Mouse (Mus musculus): Measurements from ENCODE around the gene Coq10b. TPM values are rescaled to one million over a fixed set of nuclear protein-coding genes. Genes with fewer than 3 reads are reported as not detected.

Coq10b gene
- polyA plus RNA-seq, 1 experiment from 2014 or later, result 24.4 TPM

- Histone ChIP-seq H3K9me3 (ENCODE audit: low read length) (no peaks in the 10 kb centered on the region), H3K36me3 (replicated peaks; ENCODE audit: insufficient read depth, low read length) (no peaks in the 10 kb centered on the region), H3K9ac (replicated peaks) (no peak overlapping the region), H3K4me3 (ENCODE audit: low read depth, low read length) (no peak overlapping the region), H3K4me2 (ENCODE audit: low read depth, low read length) (no peak overlapping the region), H3K27ac (ENCODE audit: low read depth) (no peak overlapping the region), H3K27me3 (ENCODE audit: insufficient read depth, low read length) (no peaks in the 10 kb centered on the region), H3K4me1 (ENCODE audit: insufficient read depth) (peaks cover 11% of the 10 kb centered on the region)
- no peak for TF ChIP-seq CTCF (IDR thresholded peaks at IDR 0.05; ENCODE audit: low read depth)
- TF ChIP-seq EP300 (IDR thresholded peaks at IDR 0.05; ENCODE audit: low read depth), result 0 out of 2 replicates have a peak, but pooled peaks have one; percentile 27
- ATAC-seq, result no peak
- no peak for DNase-seq
These were observed 21.4 kb upstream of the Coq10b start for GRCm38 (mm10) chr1:55031026-55031779.

DNA sequence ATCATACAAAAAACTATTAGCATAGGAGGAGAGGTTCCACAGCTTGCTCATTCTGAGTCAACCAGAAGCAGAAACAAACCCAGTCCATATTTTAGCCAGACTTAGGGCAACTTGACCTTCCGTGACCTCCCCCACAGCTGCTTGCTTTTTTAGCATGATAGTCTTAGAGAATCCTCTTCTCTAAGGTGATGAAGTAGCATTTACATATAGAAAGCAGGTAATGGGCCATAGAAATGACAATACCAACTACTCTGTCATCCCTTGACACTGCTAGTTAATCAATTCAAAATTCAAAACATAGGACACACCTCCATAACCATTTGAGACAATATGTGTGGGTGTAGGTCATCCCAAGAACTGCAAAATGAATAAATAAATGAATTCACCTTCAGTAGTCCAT is 12.6 kb upstream of the Coq10b start:
- Histone ChIP-seq H3K4me3 (ENCODE audit: low read depth, low read length) (no peak overlapping the region), H3K9ac (replicated peaks) (no peak overlapping the region), H3K4me1 (ENCODE audit: insufficient read depth) (no peaks in the 10 kb centered on the region), H3K9me3 (ENCODE audit: low read length) (peaks cover 8% of the 10 kb centered on the region), H3K27ac (ENCODE audit: low read depth) (no peak overlapping the region), H3K36me3 (replicated peaks; ENCODE audit: insufficient read depth, low read length) (no peaks in the 10 kb centered on the region), H3K4me2 (ENCODE audit: low read depth, low read length) (no peak overlapping the region), H3K27me3 (ENCODE audit: insufficient read depth, low read length) (no peaks in the 10 kb centered on the region)
- no peak for DNase-seq
- WGBS (ENCODE audit: insufficient replicate concordance), result 87% methylated on average over 1 of the region's 1 CpGs
- ATAC-seq, result no peak
- no peak for TF ChIP-seq EP300 (IDR thresholded peaks at IDR 0.05; ENCODE audit: low read depth)
- TF ChIP-seq CTCF (IDR thresholded peaks at IDR 0.05; ENCODE audit: low read depth), result no peak

- 82% methylated on average over 4 of the region's 4 CpGs for WGBS (ENCODE audit: insufficient replicate concordance)
- H3K4me1 ChIP-seq (ENCODE audit: insufficient read depth), result no peaks in the 10 kb centered on the region
- H3K36me3 ChIP-seq (replicated peaks; ENCODE audit: insufficient read depth, low read length), result no peaks in the 10 kb centered on the region
- no peak overlapping the region for H3K4me2 ChIP-seq (ENCODE audit: low read depth, low read length)
- no peak overlapping the region for H3K4me3 ChIP-seq (ENCODE audit: low read depth, low read length)
- TF ChIP-seq EP300 (IDR thresholded peaks at IDR 0.05; ENCODE audit: low read depth) (no peak), CTCF (IDR thresholded peaks at IDR 0.05; ENCODE audit: low read depth) (no peak)
- H3K9ac ChIP-seq (replicated peaks), result no peak overlapping the region
- H3K27me3 ChIP-seq (ENCODE audit: insufficient read depth, low read length), result no peaks in the 10 kb centered on the region
- DNase-seq (no peak), ATAC-seq (0 out of 2 replicates have a peak, but pooled peaks have one; percentile 25)
- peaks cover 8% of the 10 kb centered on the region for H3K9me3 ChIP-seq (ENCODE audit: low read length)
- H3K27ac ChIP-seq (ENCODE audit: low read depth), result no peak overlapping the region
These were observed 10.9 kb upstream of the Coq10b start for GRCm38 (mm10) chr1:55041691-55042090.

- DNase-seq (no peak), ATAC-seq (no peak)
- 60% methylated on average over 1 of the region's 1 CpGs for WGBS (ENCODE audit: insufficient replicate concordance)
- Histone ChIP-seq H3K27me3 (ENCODE audit: insufficient read depth, low read length) (no peaks in the 10 kb centered on the region), H3K9me3 (ENCODE audit: low read length) (peaks cover 8% of the 10 kb centered on the region), H3K36me3 (replicated peaks; ENCODE audit: insufficient read depth, low read length) (no peaks in the 10 kb centered on the region), H3K4me3 (ENCODE audit: low read depth, low read length) (no peak overlapping the region), H3K9ac (replicated peaks) (no peak overlapping the region), H3K4me1 (ENCODE audit: insufficient read depth) (no peaks in the 10 kb centered on the region), H3K4me2 (ENCODE audit: low read depth, low read length) (no peak overlapping the region), H3K27ac (ENCODE audit: low read depth) (no peak overlapping the region)
- TF ChIP-seq CTCF (IDR thresholded peaks at IDR 0.05; ENCODE audit: low read depth), result peak; percentile 29; the same call in 1 of the 2 replicates
- no peak for TF ChIP-seq EP300 (IDR thresholded peaks at IDR 0.05; ENCODE audit: low read depth)
These were observed 10.3 kb upstream of the Coq10b start for GRCm38 (mm10) chr1:55042246-55042645.

DNA sequence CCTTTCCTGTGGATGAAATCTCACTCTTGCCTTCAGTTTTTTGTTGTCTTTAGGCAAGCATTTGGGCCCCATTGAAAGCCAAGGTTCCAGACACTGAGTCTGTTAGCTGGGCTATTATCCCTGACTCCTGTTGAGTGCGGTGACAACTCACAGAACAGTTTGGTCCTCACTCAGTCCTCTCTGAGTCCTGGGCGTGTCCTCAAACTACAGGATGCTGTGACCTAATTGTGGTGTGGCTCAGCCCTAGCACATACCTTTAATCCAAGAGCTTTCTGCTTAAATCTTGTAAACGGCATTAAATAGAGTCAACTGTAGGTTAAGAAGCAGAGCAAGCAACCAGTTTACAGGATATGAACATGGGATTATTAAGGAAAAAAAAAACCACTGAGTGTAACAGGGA is 9.4 kb upstream of the Coq10b start:
- H3K4me3 ChIP-seq (ENCODE audit: low read depth, low read length), result no peak overlapping the region
- no peak for ATAC-seq

GRCm38 (mm10) chr1:55048841-55049587 is 3.6 kb upstream of the Coq10b start:
- Histone ChIP-seq H3K4me1 (ENCODE audit: insufficient read depth) (peaks cover 14% of the 10 kb centered on the region), H3K9me3 (ENCODE audit: low read length) (no peaks in the 10 kb centered on the region), H3K4me3 (ENCODE audit: low read depth, low read length) (no peak overlapping the region), H3K27ac (ENCODE audit: low read depth) (no peak overlapping the region), H3K4me2 (ENCODE audit: low read depth, low read length) (no peak overlapping the region), H3K9ac (replicated peaks) (no peak overlapping the region), H3K27me3 (ENCODE audit: insufficient read depth, low read length) (no peaks in the 10 kb centered on the region), H3K36me3 (replicated peaks; ENCODE audit: insufficient read depth, low read length) (no peaks in the 10 kb centered on the region)
- ATAC-seq (no peak), DNase-seq (no peak)
- WGBS (ENCODE audit: insufficient replicate concordance), result 66% methylated on average over 4 of the region's 4 CpGs
- TF ChIP-seq EP300 (IDR thresholded peaks at IDR 0.05; ENCODE audit: low read depth), result no peak
- TF ChIP-seq CTCF (IDR thresholded peaks at IDR 0.05; ENCODE audit: low read depth), result no peak

More for the DNA sequence above, 9.4 kb upstream of the Coq10b start:
- Histone ChIP-seq H3K4me2 (ENCODE audit: low read depth, low read length) (no peak overlapping the region), H3K27me3 (ENCODE audit: insufficient read depth, low read length) (no peaks in the 10 kb centered on the region), H3K27ac (ENCODE audit: low read depth) (no peak overlapping the region), H3K9me3 (ENCODE audit: low read length) (peaks cover 8% of the 10 kb centered on the region), H3K9ac (replicated peaks) (no peak overlapping the region), H3K4me1 (ENCODE audit: insufficient read depth) (no peaks in the 10 kb centered on the region), H3K36me3 (replicated peaks; ENCODE audit: insufficient read depth, low read length) (no peaks in the 10 kb centered on the region)
- 70% methylated on average over 3 of the region's 3 CpGs for WGBS (ENCODE audit: insufficient replicate concordance)
- DNase-seq, result no peak
- TF ChIP-seq CTCF (IDR thresholded peaks at IDR 0.05; ENCODE audit: low read depth), result no peak
- no peak for TF ChIP-seq EP300 (IDR thresholded peaks at IDR 0.05; ENCODE audit: low read depth)

Measured in liver, postnatal 0 days (tissue).